Mouse (Mus musculus): ENCODE results near the gene Dnmt1. TPM values are rescaled to one million over a fixed set of nuclear protein-coding genes. Genes with fewer than 3 reads are reported as not detected.

The Dnmt1 gene
- total and polyA plus RNA-seq, 3 experiments: 412 to 1,953 (median 681) TPM

- H3K4me1 ChIP-seq (ENCODE audit: control insufficient read depth in 1 of 2, insufficient read depth in 2 of 2, low read length in 2 of 2): peaks cover 6 to 25% of the 10 kb centered on the region in 2 experiments
- H3K4me3 ChIP-seq (ENCODE audit: control insufficient read depth in 1 of 2, insufficient read depth in 1 of 2, low read depth in 2 of 2, low read length in 2 of 2): peak overlapping the region; percentile 71 to 82
- H3K27me3 ChIP-seq (ENCODE audit: control insufficient read depth in 1 of 2, insufficient read depth in 2 of 2, low read length in 2 of 2): no peaks in the 10 kb centered on the region
- peak overlapping the region; percentile 32 for H3K27ac ChIP-seq (ENCODE audit: control insufficient read depth, low read depth, low read length)
- no peaks in the 10 kb centered on the region for H3K9me3 ChIP-seq (replicated peaks; ENCODE audit: insufficient read depth, low read length)
- TF ChIP-seq TCF12 (IDR thresholded peaks at IDR 0.05; ENCODE audit: low read depth, low read length) (no peak), CHD1 (IDR thresholded peaks at IDR 0.05; ENCODE audit: low read depth, low read length) (no peak), MAX (IDR thresholded peaks at IDR 0.05; ENCODE audit: low read length) (no peak), SMC3 (IDR thresholded peaks at IDR 0.05; ENCODE audit: low read depth, low read length) (no peak), NRF1 (IDR thresholded peaks at IDR 0.05; ENCODE audit: insufficient read depth, low read depth, low read length, poor library complexity, severe bottlenecking) (no peak), E2F4 (IDR thresholded peaks at IDR 0.05; ENCODE audit: borderline replicate concordance, low read depth, low read length) (no peak), JUND (IDR thresholded peaks at IDR 0.05; ENCODE audit: low read depth, low read length) (no peak), POLR2AphosphoS2 (IDR thresholded peaks at IDR 0.05; ENCODE audit: low read length) (no peak), POLR2A (IDR thresholded peaks at IDR 0.05; ENCODE audit: control insufficient read depth in 1 of 2, insufficient read depth in 1 of 2, low read depth in 1 of 2, low read length in 2 of 2, poor library complexity in 1 of 2) (no peak), UBTF (IDR thresholded peaks at IDR 0.05; ENCODE audit: borderline replicate concordance, insufficient read depth, low read depth, low read length) (no peak), RCOR1 (IDR thresholded peaks at IDR 0.05; ENCODE audit: low read depth, low read length) (no peak), CHD2 (IDR thresholded peaks at IDR 0.05; ENCODE audit: low read length) (no peak), POLR2AphosphoS5 (IDR thresholded peaks at IDR 0.05; ENCODE audit: borderline replicate concordance, low read depth, low read length) (no peak), ZMIZ1 (IDR thresholded peaks at IDR 0.05; ENCODE audit: low read depth, low read length) (no peak), HCFC1 (IDR thresholded peaks at IDR 0.05; ENCODE audit: low read depth, low read length) (no peak), ZNF384 (IDR thresholded peaks at IDR 0.05; ENCODE audit: low read depth, low read length) (no peak), ZC3H11A (IDR thresholded peaks at IDR 0.05; ENCODE audit: low read depth, low read length) (no peak), RAD21 (IDR thresholded peaks at IDR 0.05; ENCODE audit: low read depth, low read length) (no peak)
- peaks cover 2 to 31% of the 10 kb centered on the region in 2 experiments for H3K36me3 ChIP-seq (ENCODE audit: control insufficient read depth in 1 of 2, insufficient read depth in 2 of 2, low read length in 2 of 2)
- peaks cover 34% of the 10 kb centered on the region for H3K79me2 ChIP-seq (ENCODE audit: control insufficient read depth, insufficient read depth, low read length, poor library complexity)
- peak; percentile 72 for DNase-seq (ENCODE audit: low read depth, low spot score)
- peak overlapping the region; percentile 81 for H3K9ac ChIP-seq (ENCODE audit: control insufficient read depth, low read depth, low read length, poor library complexity, severe bottlenecking)
Measured at GRCm38 (mm10) chr9:20897736-20898510, 61.8 kb downstream of the Dnmt1 start.

GRCm38 (mm10) chr9:20895382-20895781 lies 64.3 kb downstream of the Dnmt1 start:
- peaks cover 9 to 40% of the 10 kb centered on the region in 2 experiments for H3K36me3 ChIP-seq (ENCODE audit: control insufficient read depth in 1 of 2, insufficient read depth in 2 of 2, low read length in 2 of 2)
- no peak overlapping the region for H3K4me3 ChIP-seq (ENCODE audit: control insufficient read depth in 1 of 2, insufficient read depth in 1 of 2, low read depth in 2 of 2, low read length in 2 of 2)

More at GRCm38 (mm10) chr9:20895382-20895781, 64.3 kb downstream of the Dnmt1 start:
- TF ChIP-seq MYB (IDR thresholded peaks at IDR 0.05; ENCODE audit: low read depth, low read length) (no peak), POLR2AphosphoS5 (IDR thresholded peaks at IDR 0.05; ENCODE audit: borderline replicate concordance, low read depth, low read length) (peak; percentile 98; the same call in 1 of the 2 replicates)
- peaks cover 44% of the 10 kb centered on the region for H3K79me2 ChIP-seq (ENCODE audit: control insufficient read depth, insufficient read depth, low read length, poor library complexity)
- no peak overlapping the region for H3K27ac ChIP-seq (ENCODE audit: control insufficient read depth, low read depth, low read length)
- no peaks in the 10 kb centered on the region for H3K9me3 ChIP-seq (replicated peaks; ENCODE audit: insufficient read depth, low read length)
- DNase-seq (ENCODE audit: low read depth, low spot score): no peak
- no peak overlapping the region for H3K9ac ChIP-seq (ENCODE audit: control insufficient read depth, low read depth, low read length, poor library complexity, severe bottlenecking)
- H3K27me3 ChIP-seq (ENCODE audit: control insufficient read depth in 1 of 2, insufficient read depth in 2 of 2, low read length in 2 of 2): no peaks in the 10 kb centered on the region
- peaks cover 0 to 37% of the 10 kb centered on the region in 2 experiments; a peak in 3 of 4 replicates for H3K4me1 ChIP-seq (ENCODE audit: control insufficient read depth in 1 of 2, insufficient read depth in 2 of 2, low read length in 2 of 2)
